Mouse (Mus musculus) natural killer cell, adult 2 months (primary cell): Measurements from ENCODE around the gene Kcnq2.

Experiments
- DNase-seq, 2 experiments: peaks; one replicate each; pipeline ENCODE4 v3.0.0; 2022; ENCODE audit warnings: low spot score in 2 of 2

The Kcnq2 gene

DNA sequence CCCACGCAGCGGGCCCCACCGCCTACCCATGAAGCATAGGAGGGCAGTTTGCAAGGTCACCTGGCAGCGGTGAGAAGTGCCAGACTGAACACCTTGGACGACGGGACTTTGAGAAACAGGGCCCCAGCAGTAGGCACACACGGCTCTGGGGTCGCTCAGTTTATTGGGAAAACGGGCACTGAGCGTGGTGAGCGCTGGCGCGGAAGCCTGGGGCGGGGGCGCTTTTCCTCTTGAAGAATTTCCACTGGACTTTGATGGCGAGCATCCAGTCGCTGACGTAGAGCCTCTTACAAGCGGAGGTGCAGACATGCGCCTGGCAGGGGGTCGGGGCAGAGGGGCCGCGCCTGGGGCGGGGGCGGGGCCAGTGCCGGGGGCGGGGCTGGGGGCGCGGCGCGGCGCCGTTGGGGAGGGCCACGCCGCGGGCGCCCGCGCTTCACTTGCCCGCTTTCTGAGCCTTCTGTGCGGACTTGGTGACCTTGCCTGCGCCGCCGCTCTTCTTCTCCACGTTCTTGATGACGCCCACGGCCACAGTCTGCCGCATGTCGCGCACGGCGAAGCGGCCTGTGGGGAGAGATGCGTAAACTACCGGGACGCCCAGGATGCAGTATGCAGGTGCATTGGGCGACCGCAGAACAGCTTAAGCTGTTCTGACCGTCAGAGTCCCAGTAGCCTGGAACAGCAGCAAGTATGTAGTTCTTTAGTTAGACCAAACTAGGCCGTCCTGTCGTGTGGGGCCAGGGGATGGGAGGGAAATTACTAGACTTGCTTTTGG lies 12.6 kb upstream of the Kcnq2 start:
- DNase-seq = no peak

DNA sequence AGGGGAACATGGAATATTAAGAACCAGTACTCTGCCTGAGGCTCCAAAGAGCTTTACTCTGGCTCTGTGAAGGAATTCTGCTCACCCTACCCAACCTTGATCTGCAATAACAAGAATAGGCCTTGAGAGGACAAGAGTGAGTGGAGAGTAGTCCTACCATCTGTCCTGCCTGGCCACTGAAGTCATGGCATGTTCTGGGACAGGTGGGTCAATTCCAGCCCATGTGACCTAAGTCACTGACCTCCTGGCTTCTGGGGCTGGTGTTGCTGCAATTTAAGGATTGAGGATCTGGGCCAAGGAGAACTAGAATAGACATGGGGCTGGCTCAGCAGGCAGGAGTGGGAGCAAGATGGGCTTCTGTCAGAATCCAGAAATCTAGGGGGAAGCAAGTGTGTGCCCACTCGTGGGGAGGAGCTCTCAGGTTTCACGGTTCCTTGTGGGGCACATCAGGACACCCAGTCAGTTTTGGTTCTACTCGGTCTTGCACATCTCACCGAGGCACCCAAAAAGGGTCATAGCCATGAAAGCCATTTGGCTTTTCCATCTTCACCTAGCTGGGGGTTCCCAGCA lies 12.0 kb upstream of the Kcnq2 start:
- no peak for DNase-seq

DNA sequence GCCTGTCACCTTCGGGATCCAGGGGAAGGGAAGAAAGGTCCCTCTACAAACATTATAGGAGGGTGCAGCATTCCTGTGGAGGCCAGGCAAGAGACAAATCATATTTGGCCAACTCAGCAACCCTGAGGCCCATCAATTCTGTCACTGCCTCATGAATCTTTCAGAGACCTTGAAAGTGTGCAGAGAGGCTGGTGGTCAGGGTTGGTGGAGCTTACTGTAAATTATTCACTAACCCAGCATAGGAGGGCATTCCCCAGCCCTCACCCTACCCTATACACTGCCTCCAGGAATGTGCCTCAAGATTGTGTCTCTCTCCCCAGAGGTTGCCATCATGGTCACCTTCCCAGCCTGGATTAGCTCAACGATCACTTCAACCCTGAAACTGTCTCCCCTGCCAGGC lies 9.6 kb upstream of the Kcnq2 start:
- DNase-seq = no peak

DNA sequence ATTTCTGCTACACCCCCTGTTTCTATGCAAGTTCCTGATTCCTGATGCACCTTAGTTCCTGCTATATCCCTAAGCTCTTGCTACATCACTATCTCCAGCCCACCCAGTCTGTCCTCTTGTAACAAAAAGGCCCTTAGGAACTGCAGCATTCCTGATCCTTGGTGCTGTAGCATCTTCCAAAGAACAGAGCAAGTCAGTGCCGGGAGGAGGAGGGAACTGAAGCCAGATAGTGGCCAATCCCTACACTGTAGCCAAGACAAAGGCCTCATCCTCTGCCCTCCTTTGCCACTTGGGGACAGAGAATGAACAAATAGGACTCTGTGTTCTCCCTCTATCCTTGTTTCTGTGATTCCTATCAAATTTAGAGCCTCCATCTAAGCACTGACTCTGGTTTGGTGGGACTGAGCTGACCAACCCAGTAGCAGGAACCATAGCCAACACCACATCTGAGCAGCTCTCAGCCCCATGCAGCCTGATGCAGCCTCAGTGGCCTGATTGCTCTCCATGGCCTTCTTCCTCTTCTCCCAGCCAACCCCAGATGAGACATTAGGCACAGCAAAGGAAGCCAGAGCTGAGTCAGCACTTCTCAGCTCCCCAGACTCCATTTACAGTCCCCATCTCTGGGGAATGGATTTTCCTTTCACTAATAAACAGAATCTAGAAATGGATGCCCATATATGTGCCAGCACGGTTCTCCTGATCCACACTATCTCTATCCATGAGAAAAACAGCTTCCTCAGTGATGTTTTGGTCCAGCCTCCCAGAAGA lies 8.6 kb upstream of the Kcnq2 start:
- DNase-seq = no peak

DNA sequence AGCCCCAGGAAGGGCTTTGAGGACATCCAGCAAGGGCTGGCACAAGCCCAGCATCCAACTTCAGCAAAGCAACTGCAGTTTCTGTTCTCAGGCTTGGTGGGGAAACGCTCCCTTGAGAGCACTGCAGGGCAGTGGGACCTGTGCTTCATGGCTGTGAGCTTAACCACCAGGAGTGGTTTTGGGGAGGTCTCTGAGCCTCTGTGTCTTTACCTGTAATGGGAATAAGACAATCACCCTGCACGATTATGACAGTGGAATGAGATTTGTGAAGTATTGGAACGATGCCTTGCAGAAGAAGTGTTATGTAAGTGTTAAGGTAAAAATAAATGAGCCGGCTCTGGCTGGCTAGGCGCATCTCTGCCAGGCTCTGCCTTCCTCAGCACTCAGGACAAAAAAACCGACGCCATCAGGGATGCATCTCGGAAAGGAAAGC lies 7.6 kb upstream of the Kcnq2 start:
- no peak for DNase-seq

DNA sequence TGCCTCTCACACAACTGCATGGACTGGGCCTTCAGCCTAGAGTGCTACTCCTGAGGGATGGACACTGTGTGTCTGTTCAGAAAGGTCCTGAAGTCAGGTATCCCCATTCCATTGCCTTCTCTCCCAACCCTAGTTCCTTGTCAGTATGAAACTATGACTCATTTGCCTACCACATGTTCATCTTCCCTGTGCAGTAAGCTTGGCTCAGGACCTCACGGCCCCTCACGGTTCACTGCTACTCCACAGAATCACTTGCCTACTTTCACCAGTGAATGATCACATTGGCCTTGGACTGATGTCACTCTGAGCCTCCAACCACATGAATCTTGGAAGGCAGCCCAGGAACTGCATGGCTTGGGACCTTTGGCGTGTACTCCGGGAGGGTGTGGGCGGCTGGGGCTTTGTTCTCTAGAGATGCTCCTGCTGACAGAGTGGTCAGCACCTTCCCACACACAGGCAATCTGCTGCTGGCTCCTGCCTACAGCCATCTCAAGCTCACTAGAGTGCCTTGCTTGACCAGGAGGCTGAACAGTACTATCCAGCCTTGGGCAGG lies 4.6 kb upstream of the Kcnq2 start:
- DNase-seq = no peak

DNA sequence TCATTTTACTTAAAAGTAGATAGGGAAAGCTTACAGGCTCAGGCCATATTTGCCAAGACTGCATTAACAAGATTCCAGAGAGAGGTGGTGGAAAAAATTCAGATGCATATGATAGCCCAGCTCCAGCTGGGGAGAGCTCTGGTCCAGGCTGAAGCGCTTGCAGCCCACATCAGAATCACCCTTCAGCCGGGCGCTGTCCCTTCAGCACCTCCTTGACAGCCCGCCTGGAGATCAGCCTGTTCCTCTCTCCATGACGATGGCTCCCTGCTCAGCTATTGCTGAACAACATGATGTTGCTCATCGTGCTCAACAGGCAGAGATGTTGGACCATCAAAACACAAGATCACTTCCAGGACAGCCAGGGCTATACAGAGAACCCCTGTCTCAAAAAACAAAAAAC lies 1.8 kb upstream of the Kcnq2 start:
- DNase-seq = no peak

DNA sequence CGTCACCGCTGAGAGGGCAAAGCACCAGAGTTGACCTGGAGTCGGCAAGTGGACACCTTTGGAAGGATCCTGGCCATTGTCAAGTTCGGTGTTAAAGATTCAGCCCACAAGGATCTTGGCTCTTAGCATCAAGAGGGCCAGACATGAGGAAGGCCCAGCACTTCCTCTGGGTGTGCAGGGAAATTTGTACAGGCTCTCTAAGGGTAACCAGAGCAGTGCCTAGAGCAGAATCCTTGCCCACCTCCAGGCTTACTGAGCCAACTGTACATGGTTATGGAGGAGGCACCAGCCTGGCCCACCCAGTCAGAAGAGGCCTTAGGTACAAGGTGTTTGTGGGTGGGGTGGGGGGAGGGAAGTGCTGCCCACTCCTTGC lies 332 bp upstream of the Kcnq2 start:
- no peak for DNase-seq

DNA sequence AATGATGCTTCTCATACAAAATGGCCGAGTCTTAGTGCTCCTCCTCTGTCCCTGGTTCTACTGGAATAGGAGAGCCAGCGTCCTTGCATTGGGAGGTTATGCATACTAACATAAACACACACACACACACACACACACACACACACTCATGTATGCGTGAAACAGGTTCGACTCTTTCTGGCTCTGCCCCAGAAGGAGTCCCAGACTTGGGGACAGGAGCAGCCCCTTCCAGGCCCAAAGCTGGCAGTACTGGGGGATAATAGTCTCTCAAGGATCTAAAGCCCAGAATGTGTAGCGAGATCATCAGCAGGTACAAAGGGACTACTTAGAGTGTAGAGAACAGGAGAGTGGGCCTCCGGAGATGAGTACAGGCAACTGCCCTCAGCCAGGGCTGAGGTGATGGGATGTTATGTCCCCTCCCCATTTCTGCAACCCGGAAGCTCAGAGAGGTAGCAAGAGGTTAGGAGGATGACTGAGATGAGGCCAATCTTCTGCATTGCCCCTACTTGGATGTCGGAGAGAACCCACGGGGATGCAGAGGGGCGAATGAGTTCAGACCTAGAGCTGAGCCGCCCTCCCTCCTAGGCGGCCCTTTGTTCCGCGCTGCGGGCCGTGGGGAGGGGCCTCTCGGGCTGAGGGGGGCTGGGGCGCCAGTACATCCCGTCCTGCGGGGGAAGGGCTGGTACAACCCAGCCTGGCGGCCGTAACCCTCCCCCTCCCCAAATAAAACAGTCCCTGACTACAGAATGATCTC lies 1.1 kb downstream of the Kcnq2 start:
- no peak for DNase-seq

DNA sequence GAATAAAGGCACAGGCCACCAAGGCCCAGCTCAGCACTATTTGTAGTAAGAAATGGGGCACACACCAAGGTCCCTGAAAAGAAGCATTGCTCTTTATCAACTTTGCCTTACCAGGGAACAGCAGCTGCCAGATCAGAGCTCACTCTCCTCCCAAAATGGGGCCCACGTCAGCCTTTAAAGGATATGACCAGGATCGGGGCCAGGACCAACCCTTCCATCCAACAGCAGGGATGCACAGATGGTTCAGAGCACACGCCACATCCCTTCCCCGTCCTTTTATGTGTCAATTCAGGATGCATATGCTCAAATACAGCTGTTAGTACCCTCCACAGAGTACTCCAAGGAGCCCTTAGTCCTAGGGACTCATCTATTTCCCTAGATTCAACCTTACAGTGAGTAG lies 4.9 kb downstream of the Kcnq2 start:
- DNase-seq = no peak

DNA sequence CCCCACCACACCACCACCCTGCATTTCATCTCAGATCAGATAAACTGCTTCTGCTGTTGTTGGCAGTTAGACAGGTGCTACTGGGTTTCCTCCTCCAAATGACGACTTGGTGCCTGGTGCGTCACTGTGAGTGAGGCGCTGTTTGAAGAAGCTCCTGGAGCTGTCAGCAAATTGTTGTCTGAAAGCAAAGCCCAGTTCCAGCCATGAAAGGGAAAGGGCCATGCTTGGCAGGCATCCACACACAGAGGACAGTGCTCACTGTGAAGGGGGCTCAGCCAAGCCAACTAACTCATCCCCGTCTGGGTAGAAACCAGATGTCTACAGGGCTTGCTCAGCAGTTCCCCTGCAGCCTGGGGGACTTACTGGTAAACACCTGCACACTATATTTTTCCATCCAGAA lies 6.1 kb downstream of the Kcnq2 start:
- no peak for DNase-seq

DNA sequence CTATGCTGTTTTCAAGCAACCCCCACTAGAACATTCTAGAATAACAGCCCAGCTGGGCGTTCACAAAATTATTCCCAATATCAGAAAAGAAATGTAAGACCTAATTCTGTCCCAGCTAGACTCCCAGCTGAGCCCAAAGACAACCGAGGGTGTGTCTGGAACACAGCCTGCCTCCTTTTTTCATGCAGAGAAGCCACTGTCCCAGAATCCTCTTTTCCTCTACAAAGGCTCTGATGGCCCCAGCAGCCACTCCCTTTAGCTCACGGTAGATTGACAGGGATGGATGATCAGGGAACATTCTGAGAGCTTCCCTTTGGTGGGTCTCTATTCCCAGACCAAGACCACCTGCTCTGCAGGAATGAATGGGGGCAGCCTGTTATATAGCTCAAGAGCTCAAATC lies 7.3 kb downstream of the Kcnq2 start:
- no peak for DNase-seq

DNA sequence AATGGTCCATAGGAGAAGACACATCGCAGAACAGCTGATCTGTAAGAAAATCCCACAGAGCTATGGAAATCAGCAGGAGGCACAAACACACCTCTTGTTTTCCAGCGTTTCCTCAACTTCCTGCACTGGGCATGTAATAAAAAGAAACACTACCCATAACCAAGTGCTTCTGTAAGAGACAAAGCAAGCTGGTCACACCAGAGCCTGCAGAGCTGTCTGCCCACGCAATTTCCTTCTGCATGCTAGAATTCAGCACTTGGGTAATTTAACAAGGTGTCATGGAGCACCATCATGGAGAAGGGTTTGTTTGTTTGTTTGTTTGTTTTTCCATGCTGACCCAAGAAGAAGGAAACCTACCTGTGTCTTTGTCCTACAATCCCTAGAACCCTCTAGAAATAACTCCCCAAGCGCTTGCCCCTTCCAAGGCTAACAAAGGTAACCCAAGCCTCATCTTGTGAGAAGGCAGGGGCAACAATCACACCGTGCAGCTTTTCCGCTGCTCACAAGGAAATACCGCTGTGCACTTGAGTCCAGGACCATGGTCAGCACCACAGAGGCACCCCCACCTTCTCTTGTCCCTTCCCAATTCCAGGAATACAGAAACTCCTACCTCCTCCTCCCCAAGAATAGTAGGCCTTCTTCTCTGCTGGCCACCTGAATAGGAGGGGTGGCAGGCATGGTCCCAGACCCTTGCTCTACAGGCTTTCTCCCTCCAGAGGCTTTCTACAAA lies 9.2 kb downstream of the Kcnq2 start:
- DNase-seq = no peak

DNA sequence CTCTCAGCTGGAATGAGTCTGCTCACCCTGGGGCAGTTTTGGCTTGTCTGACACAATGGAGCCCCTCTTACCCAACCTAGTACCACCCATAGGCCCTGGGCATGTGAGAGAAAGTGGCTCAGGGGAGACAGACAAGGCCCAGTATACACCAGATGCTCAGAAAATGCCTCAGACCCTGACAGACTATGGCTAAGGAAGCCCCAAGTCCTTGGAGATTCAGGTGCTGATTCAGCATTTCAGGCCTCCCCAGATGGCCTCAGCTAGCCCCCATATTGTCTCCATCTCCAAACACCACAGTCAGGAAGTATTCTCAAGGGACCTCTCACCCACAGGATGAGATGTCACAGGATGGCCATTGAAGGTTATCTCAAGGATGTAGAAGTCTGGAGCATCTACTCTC lies 12.5 kb downstream of the Kcnq2 start:
- DNase-seq = no peak

DNA sequence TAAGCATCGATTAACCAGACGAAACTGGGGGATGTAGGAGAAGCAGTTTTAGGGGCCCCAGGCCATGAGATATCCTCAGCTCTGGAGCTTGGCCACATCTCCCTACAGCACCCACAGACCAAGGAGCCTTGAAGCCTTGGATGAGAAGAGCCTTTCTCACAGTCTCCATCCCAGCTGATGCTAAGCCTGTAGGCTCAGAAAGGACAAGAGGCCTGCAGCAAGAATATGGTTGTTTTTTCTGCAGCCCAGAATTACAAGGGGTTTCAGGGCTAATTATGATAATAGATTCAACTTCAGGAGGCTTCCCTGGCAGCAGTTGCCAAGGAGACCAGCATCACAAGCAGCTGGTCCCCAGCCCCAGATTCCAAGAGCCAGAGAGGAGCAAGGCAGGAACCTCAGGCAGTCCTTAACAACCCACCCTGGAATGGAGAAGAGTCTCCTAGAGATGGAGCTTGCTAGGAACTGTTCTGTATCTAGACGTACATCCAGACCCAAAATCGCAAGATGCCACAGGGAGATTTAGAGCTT lies 14.1 kb downstream of the Kcnq2 start:
- DNase-seq = no peak

DNA sequence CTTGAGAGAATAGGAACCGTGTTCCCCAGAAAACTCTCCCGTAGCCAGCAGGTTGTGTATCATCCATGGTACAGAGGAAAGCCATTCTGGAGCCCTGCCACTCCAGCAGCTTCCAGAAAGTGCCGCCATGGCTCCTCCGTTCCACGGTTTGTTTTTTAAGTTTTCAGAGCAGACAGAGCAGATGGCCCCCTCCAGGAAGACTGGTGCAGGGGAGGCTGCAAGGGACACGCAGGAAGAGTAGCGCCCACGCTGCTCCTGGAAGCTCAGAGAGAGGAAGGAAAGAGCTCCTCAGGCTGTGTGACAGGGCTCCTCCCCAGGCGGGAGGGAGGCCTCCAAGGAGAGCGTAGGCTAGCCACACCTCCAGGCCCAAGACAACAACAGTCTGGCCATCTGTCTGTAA lies 15.1 kb downstream of the Kcnq2 start:
- DNase-seq = no peak

DNA sequence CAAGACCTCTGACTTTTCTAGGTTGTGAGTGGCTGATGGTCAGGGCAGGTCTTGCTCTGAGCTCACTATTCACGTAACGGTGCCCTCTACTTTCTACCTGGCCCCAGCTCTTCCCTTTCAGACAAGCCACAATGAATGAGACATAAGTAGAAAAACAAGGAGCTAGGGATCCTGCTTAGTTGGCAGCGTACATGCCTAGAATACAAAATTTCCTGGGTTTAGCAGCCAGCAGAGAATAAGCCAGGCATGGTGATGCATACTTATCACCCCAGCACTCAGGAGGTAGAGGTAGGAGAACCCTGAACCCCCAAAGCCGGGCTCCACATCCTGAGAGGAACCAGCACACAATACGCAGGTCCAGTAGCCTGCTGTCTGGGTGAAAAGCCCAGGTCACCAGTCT lies 18.7 kb downstream of the Kcnq2 start:
- no peak for DNase-seq

DNA sequence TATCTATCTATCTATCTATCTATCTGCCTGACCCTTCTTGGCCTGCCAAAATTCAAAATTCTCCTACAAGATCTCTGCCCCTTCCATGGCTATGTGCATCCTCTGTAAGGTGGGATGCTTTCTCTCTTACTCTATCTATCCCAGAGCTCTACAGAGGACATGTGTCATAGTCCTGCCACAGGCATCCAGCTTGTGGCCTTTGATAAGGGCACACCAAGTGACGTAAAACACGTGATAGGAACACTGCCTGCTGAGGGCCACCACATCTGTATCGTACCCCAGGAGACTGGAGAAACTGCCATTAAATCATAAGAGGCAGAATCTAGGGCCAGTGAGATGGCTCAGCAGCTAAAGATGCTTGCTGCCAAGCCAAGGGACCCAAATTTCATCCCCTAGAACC lies 19.7 kb downstream of the Kcnq2 start:
- no peak for DNase-seq

DNA sequence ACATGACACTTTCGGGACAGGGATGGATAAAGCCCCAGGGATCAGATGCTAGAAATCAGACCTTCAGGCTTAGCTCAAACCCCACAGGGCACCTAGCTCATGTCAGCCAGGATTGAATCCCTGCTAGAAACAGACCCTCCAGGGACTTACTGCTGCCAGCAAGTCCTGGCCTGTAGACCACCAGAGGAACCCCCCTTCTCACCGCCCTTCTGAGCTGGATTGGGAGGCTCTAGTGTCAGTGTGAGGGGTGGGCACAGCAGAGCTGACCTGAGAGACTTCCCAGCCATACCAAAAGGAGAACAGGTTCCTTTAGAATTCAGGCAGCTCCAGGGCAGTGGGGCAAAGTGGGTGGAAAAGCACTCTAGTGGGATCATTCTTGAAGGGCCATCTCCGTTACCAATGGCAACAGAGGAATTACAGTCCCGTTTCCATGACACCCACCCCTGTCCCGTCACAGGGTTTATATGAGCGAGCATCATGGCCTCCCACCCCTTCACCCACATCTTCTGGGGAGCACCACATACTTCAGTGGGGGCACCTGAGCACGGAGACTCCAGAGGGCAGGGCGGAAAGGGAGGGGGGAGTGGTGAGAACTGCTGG lies 21.2 kb downstream of the Kcnq2 start:
- DNase-seq = no peak

DNA sequence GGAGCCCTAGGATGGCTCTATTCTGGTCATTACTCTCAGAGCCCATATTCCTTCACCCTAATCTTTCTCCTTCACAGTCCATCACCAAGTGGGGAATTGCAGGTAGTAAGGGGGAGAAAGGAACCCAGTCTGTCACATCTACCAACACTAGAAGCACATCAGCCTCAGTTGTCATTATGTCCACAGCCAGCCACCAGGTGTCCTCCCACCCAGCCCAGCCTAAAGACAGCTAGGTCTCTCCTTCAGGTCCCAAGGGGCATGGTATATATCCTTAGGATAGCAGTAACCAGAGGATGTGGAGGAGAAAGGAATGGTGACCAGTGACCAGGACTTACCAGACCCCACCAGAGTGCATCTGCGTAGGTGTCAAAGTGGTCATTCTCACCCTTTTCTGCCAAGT lies 23.4 kb downstream of the Kcnq2 start:
- DNase-seq = no peak

DNA sequence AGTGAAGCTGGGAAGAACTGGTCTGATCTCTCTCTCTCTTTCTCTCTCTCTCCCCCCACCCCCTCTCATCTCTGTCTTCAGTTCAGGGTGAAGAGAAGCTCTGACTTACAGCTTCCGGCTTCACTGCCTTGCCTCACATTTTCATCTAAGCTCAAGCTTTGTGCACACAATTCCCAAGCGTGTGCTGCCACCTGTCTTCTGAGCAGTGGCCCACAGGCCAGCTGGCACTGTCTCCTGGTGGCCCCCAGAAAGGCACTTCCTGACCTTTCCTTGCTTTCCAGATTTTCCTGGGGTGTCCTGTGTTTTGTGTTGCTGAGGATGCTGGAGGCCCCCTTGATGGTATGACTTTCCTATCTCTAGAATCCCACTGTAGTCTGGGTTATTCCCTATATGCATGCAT lies 31.0 kb downstream of the Kcnq2 start:
- DNase-seq = no peak
